Comparison of ENCODE assay signal across 11 mouse cellular contexts in the genomic region with DNA sequence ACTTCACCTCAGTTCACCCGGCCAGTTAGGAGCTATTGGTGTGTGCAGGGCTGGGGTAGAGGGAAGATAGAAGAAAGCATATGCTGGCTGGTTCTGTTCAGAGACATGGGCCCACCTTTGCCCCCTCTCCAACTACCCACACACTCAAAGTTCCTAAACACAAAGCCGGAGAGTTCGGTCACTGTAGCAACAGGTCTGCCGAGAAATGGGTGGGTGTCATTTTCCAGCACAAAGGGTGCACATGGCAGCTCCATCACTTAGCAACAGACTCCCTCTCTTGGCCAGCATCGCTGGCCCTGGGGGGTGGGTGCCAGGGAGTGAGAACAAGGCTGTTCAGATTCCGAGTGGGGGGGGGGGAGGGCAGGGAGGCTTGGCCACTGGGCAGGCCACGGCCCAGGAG. TPM values are rescaled to one million over a fixed set of nuclear protein-coding genes. Genes with fewer than 3 reads are reported as not detected.
DNase-seq lines count a peak whose midpoint lies in the region; ATAC-seq and TF ChIP-seq lines count a peak whose summit lies in the region.
"Had no signal": no experiment of that assay in that cellular context is flagged by ENCODE, and none has a peak within 500 bp of the region (broad histone marks: within the 10 kb centered on the region; RNA-seq: fewer than 3 reads in every experiment).

No protein-coding gene starts in this region.

- ATAC-seq in lung, postnatal 0 days, result peak; percentile 21; the same call in 1 of the 2 replicates
- ATAC-seq in neural tube, embryonic 14.5 days (ENCODE audit: low read depth), result peak; percentile 66
- ATAC-seq in heart, embryonic 12.5 days (ENCODE audit: insufficient number of reproducible peaks, low FRiP score), result no peak
- ATAC-seq in megakaryocyte progenitor cell, adult 5-6 weeks (replicated peaks; ENCODE audit: poor library complexity), result no peak

- intact Hi-C loops in left cerebral cortex, postnatal 14 days (cut with DNase I), result no loop called here

- H3K4me1 ChIP-seq in lung, postnatal 0 days (ENCODE audit: insufficient read depth, low read depth, low read length), result no peaks in the 10 kb centered on the region
- peaks cover 41% of the 10 kb centered on the region for H3K4me1 ChIP-seq in hindbrain, embryonic 10.5 days (replicated peaks)
- H3K4me1 ChIP-seq in neural tube, embryonic 14.5 days (ENCODE audit: control insufficient read depth, insufficient read depth, low read length), result peaks cover 6% of the 10 kb centered on the region
- peaks cover 34% of the 10 kb centered on the region for H3K4me1 ChIP-seq in heart, embryonic 12.5 days (replicated peaks)

- no peaks in the 10 kb centered on the region for H3K27me3 ChIP-seq in lung, postnatal 0 days (replicated peaks; ENCODE audit: insufficient read depth, low read length)
- H3K27me3 ChIP-seq in hindbrain, embryonic 10.5 days (ENCODE audit: insufficient read depth, poor library complexity, severe bottlenecking), result no peaks in the 10 kb centered on the region
- H3K27me3 ChIP-seq in neural tube, embryonic 14.5 days (ENCODE audit: control insufficient read depth, insufficient read depth, low read length), result no peaks in the 10 kb centered on the region
- H3K27me3 ChIP-seq in heart, embryonic 12.5 days (replicated peaks), result peaks cover 60% of the 10 kb centered on the region

- H3K9me3 ChIP-seq in lung, postnatal 0 days (ENCODE audit: low read length), result no peaks in the 10 kb centered on the region
- H3K9me3 ChIP-seq in hindbrain, embryonic 10.5 days, result 0 out of 2 replicates have a peak, but pooled peaks cover 3% of the 10 kb centered on the region
- H3K9me3 ChIP-seq in neural tube, embryonic 14.5 days (ENCODE audit: control insufficient read depth, low read length), result no peaks in the 10 kb centered on the region
- no peaks in the 10 kb centered on the region for H3K9me3 ChIP-seq in heart, embryonic 12.5 days (replicated peaks)

- no peak overlapping the region for H3K4me2 ChIP-seq in lung, postnatal 0 days (replicated peaks; ENCODE audit: low read depth, low read length)
- H3K4me2 ChIP-seq in neural tube, embryonic 14.5 days (ENCODE audit: low read depth, low read length), result no peak overlapping the region
- no peak overlapping the region for H3K4me2 ChIP-seq in heart, embryonic 12.5 days

- no peak overlapping the region for H3K27ac ChIP-seq in lung, postnatal 0 days (ENCODE audit: low read length)
- peak overlapping the region; percentile 73 for H3K27ac ChIP-seq in hindbrain, embryonic 10.5 days
- peak overlapping the region; percentile 70 for H3K27ac ChIP-seq in neural tube, embryonic 14.5 days (ENCODE audit: low read depth, low read length)
- H3K27ac ChIP-seq in heart, embryonic 12.5 days (ENCODE audit: poor library complexity, severe bottlenecking), result no peak overlapping the region

- H3K4me3 ChIP-seq in lung, postnatal 0 days (ENCODE audit: low read depth, low read length), result no peak overlapping the region
- H3K4me3 ChIP-seq in hindbrain, embryonic 10.5 days, result no peak overlapping the region
- no peak overlapping the region for H3K4me3 ChIP-seq in neural tube, embryonic 14.5 days (ENCODE audit: low read depth, low read length)
- no peak overlapping the region for H3K4me3 ChIP-seq in heart, embryonic 12.5 days
- H3K4me3 ChIP-seq: myocyte had no signal

- H3K36me3 ChIP-seq in lung, postnatal 0 days (ENCODE audit: insufficient read depth, low read length), result peaks cover 6% of the 10 kb centered on the region; the same call in 1 of the 2 replicates
- peaks cover 25% of the 10 kb centered on the region for H3K36me3 ChIP-seq in hindbrain, embryonic 10.5 days
- H3K36me3 ChIP-seq in neural tube, embryonic 14.5 days (ENCODE audit: control insufficient read depth, insufficient read depth, low read length), result peaks cover 16% of the 10 kb centered on the region
- H3K36me3 ChIP-seq in heart, embryonic 12.5 days, result peaks cover 14% of the 10 kb centered on the region

- no peak overlapping the region for H3K9ac ChIP-seq in lung, postnatal 0 days (replicated peaks; ENCODE audit: low read depth)
- H3K9ac ChIP-seq in neural tube, embryonic 14.5 days (replicated peaks; ENCODE audit: low read depth, low read length), result no peak overlapping the region
- no peak overlapping the region for H3K9ac ChIP-seq in heart, embryonic 12.5 days

- TF ChIP-seq CTCF in lung, postnatal 0 days (IDR thresholded peaks at IDR 0.05), result no peak

- TF ChIP-seq EP300 in lung, postnatal 0 days (IDR thresholded peaks at IDR 0.05), result no peak

- no peak for DNase-seq in lung, postnatal 0 days (ENCODE audit: low spot score)
- DNase-seq in lung, postnatal 36 days, result no peak
- DNase-seq in hindbrain, embryonic 10.5 days (ENCODE audit: low spot score), result peak; percentile 14
- DNase-seq in left cerebral cortex, postnatal 14 days (ENCODE audit: low spot score in 2 of 2), result peak; percentile 55 to 91
- no peak for DNase-seq in gastrocnemius, adult 8-10 months (ENCODE audit: low spot score in 2 of 2)
- DNase-seq: heart, postnatal 10 days had no signal

- 43% methylated on average over 7 of the region's 7 CpGs for WGBS in lung, postnatal 0 days
- WGBS in hindbrain, embryonic 10.5 days, result 38% methylated on average over 7 of the region's 7 CpGs
- 38% methylated on average over 7 of the region's 7 CpGs for WGBS in neural tube, embryonic 14.5 days
- 74% methylated on average over 7 of the region's 7 CpGs for WGBS in heart, embryonic 12.5 days

RNA-seq across cellular contexts. Expression of a gene that starts 8.4 kb away (rescaled TPM):
- polyA plus RNA-seq in lung, postnatal 0 days (2015; fragmentation: Nextera tagmentation; extraction: Ambion mirVana), result 0.06 and 0.19 TPM in 2 replicates
- polyA plus RNA-seq in hindbrain, embryonic 10.5 days (2016; fragmentation: Nextera tagmentation; extraction: Ambion mirVana), result not detected in 2 replicates
- 100 to 1,000 TPM; 148 to 163 TPM for total RNA-seq in left cerebral cortex, postnatal 14 days (2021)
- polyA plus RNA-seq in neural tube, embryonic 14.5 days (2014; fragmentation: Nextera tagmentation; extraction: Ambion mirVana), result 0.94 and 0.95 TPM in 2 replicates
- under 1 TPM; 0.15 to 0.36 (median 0.27) TPM for total RNA-seq in gastrocnemius, adult 8-10 months (2022)
- polyA plus RNA-seq in heart, embryonic 12.5 days (2016; fragmentation: Nextera tagmentation; extraction: Ambion mirVana), result not detected in 2 replicates
- total RNA-seq in megakaryocyte progenitor cell, adult 5-6 weeks (2015), result not detected in 2 replicates
- total RNA-seq in megakaryocyte progenitor cell, adult 5-6 weeks (2017), result not detected in 2 replicates
- polyA plus RNA-seq: liver, embryonic 16.5 days had no signal

RNA-seq across cellular contexts. Expression of a gene that starts 12.4 kb away (rescaled TPM):
- polyA plus RNA-seq in lung, postnatal 0 days (2015; fragmentation: Nextera tagmentation; extraction: Ambion mirVana), result 51.8 and 56.3 TPM in 2 replicates
- 61.1 and 95.3 TPM in 2 replicates for polyA plus RNA-seq in hindbrain, embryonic 10.5 days (2016; fragmentation: Nextera tagmentation; extraction: Ambion mirVana)
- total RNA-seq in left cerebral cortex, postnatal 14 days (2021), result 100 to 1,000 TPM; 329 to 359 TPM
- 335 and 370 TPM in 2 replicates for polyA plus RNA-seq in neural tube, embryonic 14.5 days (2014; fragmentation: Nextera tagmentation; extraction: Ambion mirVana)
- total RNA-seq in gastrocnemius, adult 8-10 months (2022), result 10 to 100 TPM; 16.6 to 19.3 (median 18.0) TPM
- polyA plus RNA-seq in heart, embryonic 12.5 days (2016; fragmentation: Nextera tagmentation; extraction: Ambion mirVana), result 36.4 and 36.6 TPM in 2 replicates
- total RNA-seq in megakaryocyte progenitor cell, adult 5-6 weeks (2015), result 32.1 and 35.1 TPM in 2 replicates
- total RNA-seq in megakaryocyte progenitor cell, adult 5-6 weeks (2017), result 18.4 and 19.9 TPM in 2 replicates

RNA-seq across cellular contexts. Expression of a gene that starts 26.6 kb away (rescaled TPM):
- polyA plus RNA-seq in lung, postnatal 0 days (2015; fragmentation: Nextera tagmentation; extraction: Ambion mirVana), result 2.9 and 3.0 TPM in 2 replicates
- 1.7 and 2.7 TPM in 2 replicates for polyA plus RNA-seq in hindbrain, embryonic 10.5 days (2016; fragmentation: Nextera tagmentation; extraction: Ambion mirVana)
- under 1 TPM in 1 of 2 experiments, not detected in 1; 0.19 TPM for total RNA-seq in left cerebral cortex, postnatal 14 days (2021)
- 0.15 and 0.58 TPM in 2 replicates for polyA plus RNA-seq in neural tube, embryonic 14.5 days (2014; fragmentation: Nextera tagmentation; extraction: Ambion mirVana)
- total RNA-seq in gastrocnemius, adult 8-10 months (2022), result under 1 TPM; 0.12 to 0.22 (median 0.15) TPM
- polyA plus RNA-seq in heart, embryonic 12.5 days (2016; fragmentation: Nextera tagmentation; extraction: Ambion mirVana), result 1.0 and 1.4 TPM in 2 replicates
- total RNA-seq in megakaryocyte progenitor cell, adult 5-6 weeks (2015), result 75.0 and 75.4 TPM in 2 replicates
- 103 and 112 TPM in 2 replicates for total RNA-seq in megakaryocyte progenitor cell, adult 5-6 weeks (2017)

RNA-seq across cellular contexts. Expression of a gene that starts 54.0 kb away (rescaled TPM):
- polyA plus RNA-seq in lung, postnatal 0 days (2015; fragmentation: Nextera tagmentation; extraction: Ambion mirVana), result 2.9 and 3.9 TPM in 2 replicates
- 0.26 and 0.47 TPM in 2 replicates for polyA plus RNA-seq in hindbrain, embryonic 10.5 days (2016; fragmentation: Nextera tagmentation; extraction: Ambion mirVana)
- 1 to 10 TPM; 2.7 TPM for total RNA-seq in left cerebral cortex, postnatal 14 days (2021)
- polyA plus RNA-seq in neural tube, embryonic 14.5 days (2014; fragmentation: Nextera tagmentation; extraction: Ambion mirVana), result 1.4 TPM in 2 replicates
- under 1 TPM; 0.11 to 0.19 (median 0.17) TPM for total RNA-seq in gastrocnemius, adult 8-10 months (2022)
- polyA plus RNA-seq in heart, embryonic 12.5 days (2016; fragmentation: Nextera tagmentation; extraction: Ambion mirVana), result 0.80 and 0.82 TPM in 2 replicates
- total RNA-seq in megakaryocyte progenitor cell, adult 5-6 weeks (2015), result 0.05 TPM in 1 of 2 replicates, not detected in the other
- total RNA-seq in megakaryocyte progenitor cell, adult 5-6 weeks (2017), result 0.08 TPM in 1 of 2 replicates, not detected in the other

Comparison
In these comparisons a context has a peak if more than half of its experiments do, and no peak if none do; other contexts are left out.
1. ATAC-seq: peak in lung, postnatal 0 days (single experiment) and neural tube, embryonic 14.5 days (single experiment); none in heart, embryonic 12.5 days (single experiment) and megakaryocyte progenitor cell, adult 5-6 weeks (single experiment).
2. DNase-seq: peak in hindbrain, embryonic 10.5 days (single experiment) and left cerebral cortex, postnatal 14 days (2 of 2); none in lung, postnatal 0 days (single experiment), lung, postnatal 36 days (single experiment) and gastrocnemius, adult 8-10 months (0 of 2).
3. H3K27ac ChIP-seq: peak in hindbrain, embryonic 10.5 days (single experiment) and neural tube, embryonic 14.5 days (single experiment); none in lung, postnatal 0 days (single experiment) and heart, embryonic 12.5 days (single experiment).